Mouse (Mus musculus) ES-CJ7 (cell line): ENCODE measurements at regions not wholly inside any gene's neighbourhood (a gene's known extent, or its start where the extent isn't known, plus 50 kb on each side); places are given as distances from the start of the nearest gene placed in this dataset.

Experiments
- DNase-seq: peaks from one replicate; pipeline ENCODE4 v3.0.0; 2011; ENCODE audit warnings: low read depth, low spot score

- DNase-seq = no peak
Observed at GRCm38 (mm10) chr13:64007688-64008087, 81.3 kb downstream of the Hsd17b3 start.

DNA sequence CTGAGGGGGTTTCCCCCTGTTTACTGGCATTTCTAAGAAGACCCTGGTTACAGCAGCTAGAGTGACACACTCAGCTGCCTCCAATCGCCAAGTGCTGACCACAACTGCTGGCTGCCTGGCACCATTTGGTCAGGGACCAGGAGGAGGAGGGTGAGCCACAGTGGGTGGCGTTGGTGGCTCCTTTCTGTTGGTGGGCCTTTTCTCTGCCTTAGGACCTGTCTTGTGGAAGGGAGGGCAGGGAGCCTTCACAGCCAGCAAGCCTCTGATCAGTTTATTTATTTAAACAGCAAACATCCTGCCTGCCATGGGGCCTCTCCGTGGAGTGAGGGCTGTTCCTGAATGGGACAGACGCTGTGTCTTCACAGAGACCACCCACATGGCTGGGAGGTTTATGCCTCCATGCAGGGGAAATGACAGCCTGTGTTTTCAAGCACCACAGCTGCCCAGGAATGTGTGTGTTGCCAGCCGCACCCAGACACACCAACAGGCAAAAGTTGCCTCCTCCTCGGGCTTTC lies 86.0 kb downstream of the Hsd17b3 start:
- DNase-seq = peak; percentile 72

GRCm38 (mm10) chr13:64000303-64000702 lies 88.7 kb downstream of the Hsd17b3 start:
- DNase-seq = no peak

DNA sequence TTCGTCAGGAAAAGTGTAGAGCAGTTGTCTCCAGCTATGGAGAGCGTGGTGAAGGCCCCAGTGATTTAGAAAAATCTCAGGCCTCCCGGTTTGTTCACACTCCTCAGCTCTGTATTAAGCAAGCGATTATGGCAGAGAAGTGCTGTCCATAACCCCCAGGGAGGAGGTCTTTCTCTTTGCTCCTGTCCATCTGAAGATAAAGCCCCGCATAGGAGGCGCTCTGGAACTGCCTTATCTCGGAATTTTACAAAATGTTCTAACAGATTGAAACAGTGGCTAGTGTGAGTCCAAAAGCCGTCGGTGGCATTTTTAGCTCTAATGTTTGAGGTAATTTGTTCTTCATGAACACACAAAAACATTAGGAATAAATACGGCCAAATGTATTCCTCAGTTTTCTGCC lies 90.4 kb downstream of the Hsd17b3 start:
- DNase-seq = no peak

DNA sequence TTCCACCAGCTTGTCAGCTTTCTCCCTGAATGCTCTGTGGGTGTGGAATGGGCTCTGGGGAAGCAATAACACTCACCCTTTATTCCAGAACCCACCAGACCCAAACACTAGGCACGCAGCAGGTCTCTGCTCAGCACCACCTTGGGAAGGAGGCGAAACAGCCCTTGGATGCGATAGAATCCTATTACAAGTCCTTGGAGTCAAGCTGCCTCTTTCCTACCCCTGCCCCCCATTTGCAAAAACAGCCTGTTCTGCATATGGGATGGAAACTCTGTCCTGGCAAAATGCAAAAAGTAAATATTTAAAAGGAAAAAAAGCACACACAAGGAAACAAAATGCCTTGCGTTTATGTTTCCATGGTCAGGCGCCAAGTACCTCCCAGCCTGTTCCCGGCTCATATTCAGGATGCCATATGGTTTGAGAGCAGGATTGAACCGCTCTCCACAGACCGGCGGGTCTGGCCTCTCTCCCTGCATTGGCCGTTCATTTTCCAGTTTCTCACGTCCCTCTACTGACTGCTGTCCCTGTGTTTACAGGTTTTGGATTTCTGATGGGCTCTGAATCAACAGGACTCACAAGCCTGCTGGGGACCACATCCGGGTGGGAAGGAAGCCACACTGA lies 95.1 kb downstream of the Hsd17b3 start:
- no peak for DNase-seq

GRCm38 (mm10) chr13:63992989-63993388 lies 96.0 kb downstream of the Hsd17b3 start:
- no peak for DNase-seq

- DNase-seq = no peak
Observed at GRCm38 (mm10) chr13:63990480-63990958, 98.5 kb downstream of the Hsd17b3 start.

DNA sequence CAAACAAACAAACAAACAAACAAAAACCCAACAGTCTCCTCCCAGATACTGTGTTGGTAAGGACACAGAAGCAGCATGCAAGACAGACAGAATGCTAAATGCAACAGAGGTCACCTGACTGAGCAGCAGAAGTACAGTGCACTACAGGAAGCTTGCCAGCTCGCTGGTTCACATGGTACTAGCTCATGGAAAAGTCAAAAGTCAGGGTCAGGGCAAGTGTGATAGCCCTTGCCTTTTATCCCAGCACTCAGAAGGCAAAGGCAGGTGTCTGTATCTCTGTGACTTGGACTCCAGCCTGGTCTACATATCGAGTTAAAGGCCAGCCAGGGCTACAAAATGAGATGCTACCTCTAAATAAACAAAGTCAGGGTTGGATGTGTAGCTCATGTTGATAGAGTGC lies 99.3 kb downstream of the Hsd17b3 start:
- DNase-seq = no peak

DNA sequence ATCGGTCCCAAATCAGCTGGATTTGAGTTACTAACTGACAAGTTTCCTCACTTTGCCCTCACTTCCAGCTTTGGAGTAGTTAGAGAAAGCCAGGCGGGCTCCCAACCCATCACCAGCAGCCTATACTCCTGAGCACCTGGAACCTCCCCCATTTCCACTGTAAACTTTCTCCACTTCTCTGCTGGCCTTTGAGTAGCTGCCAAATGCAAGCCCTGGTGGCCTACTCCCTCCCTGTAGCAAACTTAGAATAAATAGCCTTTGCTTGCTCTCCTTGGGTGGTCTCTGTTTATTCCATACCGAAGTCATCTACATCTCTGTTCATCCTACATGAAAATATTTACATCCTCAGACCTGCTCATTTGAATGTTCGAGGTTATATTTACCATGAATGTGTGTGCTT lies 100.8 kb downstream of the Hsd17b3 start:
- DNase-seq = no peak

DNA sequence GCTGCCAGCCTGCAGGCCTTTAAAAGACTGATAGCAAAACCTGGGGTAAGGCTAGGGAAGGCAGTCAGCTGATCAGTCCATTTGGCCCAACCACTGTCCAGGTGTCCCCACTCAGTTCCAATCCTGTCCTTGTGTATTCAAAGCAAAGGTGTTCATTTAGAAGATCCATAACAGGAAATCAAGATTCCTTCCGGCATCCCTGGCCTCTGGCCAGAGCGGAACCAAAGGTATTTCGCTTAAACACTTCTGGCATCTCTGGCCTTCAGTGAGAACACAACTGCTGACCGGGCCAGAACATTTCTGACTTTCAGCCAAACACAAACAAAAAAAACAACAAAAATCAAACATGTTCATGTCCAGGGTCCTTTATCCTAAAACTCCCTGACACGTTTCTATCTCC lies 102.3 kb downstream of the Hsd17b3 start:
- DNase-seq = no peak

- DNase-seq = no peak
Observed at GRCm38 (mm10) chr13:63985590-63985989, 103.4 kb downstream of the Hsd17b3 start.

- DNase-seq = no peak
Observed at GRCm38 (mm10) chr13:63985086-63985485, 103.9 kb downstream of the Hsd17b3 start.

DNA sequence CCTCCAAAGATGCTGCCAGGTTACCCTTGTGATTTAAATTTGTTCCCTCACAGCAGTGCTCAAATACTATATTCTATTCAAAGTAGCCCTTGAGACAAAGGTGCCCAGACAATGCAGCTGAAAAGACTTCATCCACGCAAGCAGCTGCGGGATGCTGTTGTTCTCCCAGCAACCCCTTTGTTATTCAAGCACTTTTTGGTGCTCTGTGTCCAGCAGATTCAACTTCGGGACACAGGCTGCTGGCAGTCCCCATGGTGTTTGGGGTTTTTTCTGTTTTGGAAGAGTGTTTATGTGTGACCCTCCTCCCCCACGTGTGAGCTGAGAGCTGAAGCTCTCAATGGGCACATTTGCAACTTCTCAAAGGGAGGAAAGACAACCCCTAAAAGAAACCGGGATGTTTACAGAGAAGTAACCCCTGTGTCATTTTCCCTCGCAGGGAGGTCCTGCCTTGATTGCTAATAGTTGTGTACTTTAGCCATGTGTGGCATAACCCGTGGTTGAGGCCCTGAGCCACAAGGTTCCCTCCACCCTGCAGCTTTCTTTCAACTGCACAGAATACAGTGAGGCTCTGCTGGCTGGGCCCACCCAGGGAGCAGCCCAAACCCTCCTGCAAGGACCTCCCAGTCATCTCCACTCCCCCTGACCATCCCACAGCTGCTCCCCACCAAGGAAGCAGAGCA lies 108.9 kb downstream of the Hsd17b3 start:
- peak; percentile 86 for DNase-seq

GRCm38 (mm10) chr13:63979581-63979980 lies 109.4 kb downstream of the Hsd17b3 start:
- peak; percentile 69 for DNase-seq

DNA sequence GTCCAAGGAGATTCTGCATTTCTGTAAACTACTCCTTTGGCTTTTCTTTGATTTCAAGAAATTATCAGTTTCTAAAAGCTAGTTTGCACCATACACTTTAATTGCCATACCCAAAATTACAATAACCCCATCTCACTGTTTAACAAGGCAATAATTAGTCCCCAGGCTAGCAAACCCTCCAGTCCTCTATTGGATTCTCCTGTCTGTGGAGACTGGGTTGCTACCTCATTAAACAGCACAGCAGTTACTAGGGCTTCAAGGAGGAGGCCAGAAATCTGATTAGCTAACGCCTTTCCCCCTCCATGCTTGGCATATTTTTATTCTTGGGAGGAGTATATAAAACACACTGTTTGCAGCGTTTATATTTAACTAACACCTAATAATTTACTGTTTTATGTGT lies 119.1 kb downstream of the Hsd17b3 start:
- DNase-seq = no peak

DNA sequence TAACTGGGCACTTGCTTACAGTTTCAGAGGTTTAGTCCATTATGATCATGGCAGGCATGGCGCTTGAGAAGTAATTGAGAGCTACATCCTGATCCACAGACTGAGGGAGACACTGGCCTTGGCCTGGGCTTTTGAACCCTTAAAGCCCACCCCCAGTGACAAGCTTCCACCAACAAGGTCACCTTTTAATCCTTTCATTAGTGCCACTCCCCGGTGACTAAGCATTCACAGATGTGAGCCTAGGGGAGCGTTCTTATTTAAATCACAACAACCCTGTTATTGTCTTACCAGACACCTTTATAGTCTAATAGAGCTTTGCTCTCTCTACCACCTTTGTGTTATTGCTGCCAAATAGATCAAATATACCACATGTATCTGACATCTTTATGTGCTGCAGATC lies 120.4 kb downstream of the Hsd17b3 start:
- peak; percentile 85 for DNase-seq

- DNase-seq = no peak
Observed at GRCm38 (mm10) chr13:63957098-63957497, 131.9 kb downstream of the Hsd17b3 start.

- DNase-seq = no peak
Observed at GRCm38 (mm10) chr13:63954305-63954704, 134.7 kb downstream of the Hsd17b3 start.

- DNase-seq = no peak
Observed at GRCm38 (mm10) chr13:63951922-63952734, 136.9 kb downstream of the Hsd17b3 start.

DNA sequence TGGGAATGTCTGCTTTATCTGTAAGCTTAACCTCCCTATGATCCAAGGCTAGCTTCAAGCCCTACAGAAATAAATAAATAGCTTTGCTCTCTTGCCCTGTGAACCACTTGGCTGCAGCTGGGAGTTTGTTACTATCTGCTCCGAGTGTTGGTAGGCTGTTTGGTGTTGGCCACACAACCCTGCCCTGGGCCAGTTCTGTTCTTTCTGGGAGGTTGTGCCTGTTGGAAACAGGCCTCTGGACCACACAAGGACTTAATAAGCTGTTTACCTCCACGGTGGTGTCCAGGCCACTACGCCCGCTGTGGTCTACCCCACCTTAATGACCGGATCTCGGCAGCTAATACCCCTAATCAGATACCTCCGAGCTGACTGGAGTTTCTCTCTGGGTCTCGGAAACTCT lies 136.1 kb downstream of the Ercc6l2 start:
- DNase-seq = no peak
